Mouse (Mus musculus) common myeloid progenitor, adult 5-6 weeks (primary cell): Measurements from ENCODE around the gene Rab21. TPM values are rescaled to one million over a fixed set of nuclear protein-coding genes. Genes with fewer than 3 reads are reported as not detected.

Experiments
- total RNA-seq: library from RNA; stranded (forward); fragments of 200-1000, 187-1606 nt; gene quantifications from 2 replicates; pipeline ENCODE4 v1.2.3, GENCODE M21; 2017

Rab21 gene
- total RNA-seq, 1 experiment from 2014 or later: 43.0 TPM

Other genes starting within 250 kb of the Rab21 start
- gene Tph2, start 130.6 kb downstream of the Rab21 start, total RNA-seq: not detected in 2 replicates
- gene Tbc1d15, start 64.1 kb downstream of the Rab21 start, total RNA-seq: 41.5 and 58.2 TPM in 2 replicates
- 19.6 and 22.2 TPM in 2 replicates for gene Tmem19, start 46.9 kb upstream of the Rab21 start, total RNA-seq
- 10.0 and 11.7 TPM in 2 replicates for gene Thap2, start 68.8 kb upstream of the Rab21 start, total RNA-seq
- gene Zfc3h1, start 69.4 kb upstream of the Rab21 start, total RNA-seq: 39.7 and 62.4 TPM in 2 replicates